18 mouse cellular contexts compared by ENCODE assay signal in the genomic region with DNA sequence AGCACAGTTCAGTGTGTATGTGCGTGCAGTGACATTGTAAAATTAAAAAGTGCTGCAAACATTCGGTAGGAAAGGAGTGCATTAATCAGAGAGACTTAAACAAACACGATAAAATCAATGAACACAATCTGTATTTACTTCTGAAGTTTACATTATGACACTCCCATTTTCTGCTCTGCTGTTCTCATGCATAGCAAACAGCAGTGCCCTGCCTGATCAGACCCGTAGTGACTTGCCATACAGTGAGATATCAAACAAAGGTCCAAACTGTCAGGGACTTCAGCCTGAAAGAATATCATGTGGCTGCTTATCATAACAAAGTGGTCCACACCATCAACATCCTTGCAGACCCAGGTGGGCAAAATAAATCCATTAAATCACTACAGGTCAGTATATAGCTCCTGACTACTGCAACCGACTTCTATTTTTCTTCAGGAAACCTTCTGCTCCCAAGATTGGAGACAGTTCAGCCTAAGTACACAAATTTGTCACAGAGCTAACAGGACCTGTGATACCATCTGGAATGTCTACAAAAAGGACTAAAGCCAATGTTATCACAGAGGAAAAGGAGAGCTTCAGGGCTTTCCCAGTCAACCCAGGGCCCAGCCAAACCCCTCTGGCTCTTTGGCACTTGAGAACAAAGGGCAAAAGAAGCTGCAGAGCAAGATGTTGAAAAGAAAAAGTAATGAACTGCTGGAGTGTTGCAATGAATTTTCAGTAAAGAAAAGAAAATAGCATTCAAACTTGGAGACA.
A peak's percentile ranks its signal among the peaks of the same experiment; 100 is the strongest.
DNase-seq lines count a peak whose midpoint lies in the region; ATAC-seq lines count a peak whose summit lies in the region.
"Had no signal": no experiment of that assay in that cellular context is flagged by ENCODE, and none has a peak within 500 bp of the region (broad histone marks: within the 10 kb centered on the region; RNA-seq: fewer than 3 reads in every experiment).

No protein-coding gene starts in this region.

- peak; percentile 8 to 28 for DNase-seq in urinary bladder, adult 18-20 months (ENCODE audit: low spot score in 2 of 2)
- DNase-seq in urinary bladder, adult 2 months (ENCODE audit: low spot score), result no peak
- peak; percentile 5 for DNase-seq in yolk sac, embryonic 10.5 days (ENCODE audit: low spot score)
- DNase-seq in kidney, adult 18-20 months, result no peak
- DNase-seq: adrenal gland, postnatal 14 days; cerebellum, adult 2 months; gastrocnemius, postnatal 36 days; heart, adult 11 months; heart, postnatal 36 days had no signal

- H3K27ac ChIP-seq in intestine, embryonic 15.5 days, result no peak overlapping the region
- no peak overlapping the region; the same call in 1 of the 2 replicates for H3K27ac ChIP-seq in stomach, embryonic 14.5 days (ENCODE audit: low read length)
- no peak overlapping the region for H3K27ac ChIP-seq in forebrain, embryonic 15.5 days (replicated peaks)
- H3K27ac ChIP-seq: embryonic facial prominence, embryonic 10.5 days; forebrain, embryonic 13.5 days; heart, embryonic 13.5 days had no signal

- H3K4me3 ChIP-seq in intestine, embryonic 15.5 days (replicated peaks), result no peak overlapping the region
- no peak overlapping the region for H3K4me3 ChIP-seq in stomach, embryonic 14.5 days (ENCODE audit: low read depth, low read length)
- H3K4me3 ChIP-seq in forebrain, embryonic 15.5 days, result no peak overlapping the region
- H3K4me3 ChIP-seq: embryonic facial prominence, embryonic 10.5 days; forebrain, embryonic 13.5 days; heart, embryonic 13.5 days had no signal

- no peak overlapping the region for H3K9ac ChIP-seq in intestine, embryonic 15.5 days
- H3K9ac ChIP-seq in stomach, embryonic 14.5 days (replicated peaks; ENCODE audit: low read depth, low read length), result no peak overlapping the region
- no peak overlapping the region for H3K9ac ChIP-seq in forebrain, embryonic 15.5 days (replicated peaks)
- H3K9ac ChIP-seq: forebrain, embryonic 13.5 days; heart, embryonic 13.5 days had no signal

- H3K27me3 ChIP-seq in intestine, embryonic 15.5 days (replicated peaks), result no peaks in the 10 kb centered on the region
- H3K27me3 ChIP-seq in stomach, embryonic 14.5 days (ENCODE audit: control insufficient read depth, insufficient read depth, low read length), result no peaks in the 10 kb centered on the region
- H3K27me3 ChIP-seq in forebrain, embryonic 15.5 days, result no peaks in the 10 kb centered on the region
- H3K27me3 ChIP-seq: CH12.LX; forebrain, embryonic 13.5 days; heart, embryonic 13.5 days had no signal

- ATAC-seq in intestine, embryonic 15.5 days, result peak; percentile 76
- peak; percentile 93 for ATAC-seq in stomach, embryonic 14.5 days (ENCODE audit: insufficient number of reproducible peaks, insufficient read depth, low FRiP score, low read depth)
- no peak for ATAC-seq in forebrain, embryonic 15.5 days (replicated peaks)
- ATAC-seq: activated CD4-positive, CD25-positive, alpha-beta regulatory T cell, adult 4 months; forebrain, embryonic 13.5 days; Patski had no signal

- 31% methylated on average over 5 of the region's 5 CpGs for WGBS in intestine, embryonic 15.5 days
- 24% methylated on average over 5 of the region's 5 CpGs for WGBS in stomach, embryonic 14.5 days
- 78% methylated on average over 5 of the region's 5 CpGs for WGBS in forebrain, embryonic 15.5 days

- H3K9me3 ChIP-seq in intestine, embryonic 15.5 days, result no peaks in the 10 kb centered on the region
- no peaks in the 10 kb centered on the region for H3K9me3 ChIP-seq in stomach, embryonic 14.5 days (ENCODE audit: control insufficient read depth, low read depth, low read length)
- no peaks in the 10 kb centered on the region for H3K9me3 ChIP-seq in forebrain, embryonic 15.5 days
- H3K9me3 ChIP-seq: embryonic facial prominence, embryonic 10.5 days; forebrain, embryonic 13.5 days; heart, embryonic 13.5 days had no signal

- no peak overlapping the region for H3K4me2 ChIP-seq in intestine, embryonic 15.5 days (replicated peaks)
- H3K4me2 ChIP-seq in stomach, embryonic 14.5 days (replicated peaks; ENCODE audit: low read depth, low read length), result no peak overlapping the region
- H3K4me2 ChIP-seq in forebrain, embryonic 15.5 days (replicated peaks), result no peak overlapping the region
- H3K4me2 ChIP-seq: forebrain, embryonic 13.5 days; heart, embryonic 13.5 days had no signal

- no peaks in the 10 kb centered on the region for H3K4me1 ChIP-seq in intestine, embryonic 15.5 days (replicated peaks)
- H3K4me1 ChIP-seq in stomach, embryonic 14.5 days (ENCODE audit: control insufficient read depth, insufficient read depth, low read length), result no peaks in the 10 kb centered on the region; the same call in 1 of the 2 replicates
- no peaks in the 10 kb centered on the region for H3K4me1 ChIP-seq in forebrain, embryonic 15.5 days
- H3K4me1 ChIP-seq: embryonic facial prominence, embryonic 10.5 days; forebrain, embryonic 13.5 days had no signal

- H3K36me3 ChIP-seq in intestine, embryonic 15.5 days, result no peaks in the 10 kb centered on the region
- no peaks in the 10 kb centered on the region for H3K36me3 ChIP-seq in stomach, embryonic 14.5 days (ENCODE audit: control insufficient read depth, insufficient read depth, low read length)
- no peaks in the 10 kb centered on the region for H3K36me3 ChIP-seq in forebrain, embryonic 15.5 days
- H3K36me3 ChIP-seq: embryonic facial prominence, embryonic 10.5 days; heart, embryonic 13.5 days had no signal

Comparison
In these comparisons a context has a peak if more than half of its experiments do, and no peak if none do; other contexts are left out.
1. DNase-seq: peak in urinary bladder, adult 18-20 months (2 of 2) and yolk sac, embryonic 10.5 days (single experiment); none in urinary bladder, adult 2 months (single experiment) and kidney, adult 18-20 months (single experiment).